Mouse (Mus musculus) testis, adult 2 months (tissue): ENCODE results near the gene Tmem131l. TPM values are rescaled to one million over a fixed set of nuclear protein-coding genes. Genes with fewer than 3 reads are reported as not detected.

Experiments used
- H3K27ac ChIP-seq: fragments of 200-500 bp; 2 replicates; pipeline ENCODE4 v1.5.1; 2012; ENCODE audit warnings: low read depth, low read length; ENCODE audit not compliant: control insufficient read depth, insufficient read depth
- H3K27me3 ChIP-seq: fragments of 200-500 bp; 2 replicates; pipeline ENCODE4 v1.6.1; 2012; ENCODE audit warnings: mild to moderate bottlenecking, low read length, moderate library complexity; ENCODE audit not compliant: control insufficient read depth, insufficient read depth
- H3K36me3 ChIP-seq: fragments of 200-500 bp; 2 replicates; pipeline ENCODE4 v1.6.1; 2012; ENCODE audit warnings: mild to moderate bottlenecking, low read length; ENCODE audit not compliant: control insufficient read depth, insufficient read depth
- H3K4me1 ChIP-seq: fragments of 200-500 bp; 2 replicates; pipeline ENCODE4 v1.6.1; 2012; ENCODE audit warnings: low read length; ENCODE audit not compliant: control insufficient read depth, insufficient read depth
- H3K4me3 ChIP-seq: fragments of 200-500 bp; 2 replicates; pipeline ENCODE4 v1.5.1; 2012; ENCODE audit warnings: low read depth, mild to moderate bottlenecking, low read length, moderate library complexity, mixed read lengths; ENCODE audit not compliant: control insufficient read depth
- CTCF ChIP-seq: fragments of 200-500 bp; IDR thresholded peaks from 2 replicates; pipeline ENCODE4 v1.5.1; 2012; ENCODE audit warnings: low read depth, mild to moderate bottlenecking, inconsistent platforms, low read length, moderate library complexity; ENCODE audit not compliant: control insufficient read depth, insufficient read depth, insufficient replicate concordance
- POLR2A ChIP-seq: fragments of 200-500 bp; IDR thresholded peaks from 2 replicates; pipeline ENCODE4 v1.6.1; 2012; ENCODE audit warnings: low read depth, mild to moderate bottlenecking, inconsistent platforms, low read length, moderate library complexity; ENCODE audit not compliant: control insufficient read depth
- polyA plus RNA-seq: library from polyadenylated mRNA; depleted of rRNA; stranded (reverse); fragments of >200 nt; gene quantifications from 2 replicates; pipeline ENCODE4 v1.2.3, GENCODE M21; 2012

Gene Tmem131l
- polyA plus RNA-seq, 1 experiment, result 58.1 TPM

DNA sequence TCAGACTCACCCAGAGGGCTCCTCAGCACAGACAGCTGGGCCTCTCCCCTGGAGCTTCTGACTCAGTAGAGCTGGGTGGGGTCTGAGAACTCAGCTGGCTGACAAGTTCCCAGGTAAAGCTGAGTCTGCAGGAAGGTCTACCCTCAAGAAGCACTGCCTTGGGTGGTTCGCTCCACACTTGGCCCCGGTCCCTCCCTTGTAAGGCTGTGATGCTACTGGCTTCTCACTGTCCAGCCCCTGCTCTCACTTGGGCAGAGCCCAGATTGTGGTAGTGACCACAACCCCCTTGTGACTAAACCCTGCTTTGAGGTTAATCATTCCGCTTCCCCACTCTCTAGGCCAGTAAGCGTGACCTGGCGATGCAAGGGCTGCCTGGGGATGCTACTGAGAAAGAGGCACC lies 17.3 kb downstream of the Tmem131l start:
- Histone ChIP-seq H3K4me3 (no peak overlapping the region), H3K36me3 (no peaks in the 10 kb centered on the region), H3K27ac (no peak overlapping the region), H3K27me3 (no peaks in the 10 kb centered on the region), H3K4me1 (no peaks in the 10 kb centered on the region)
- TF ChIP-seq POLR2A (no peak), CTCF (no peak)

DNA sequence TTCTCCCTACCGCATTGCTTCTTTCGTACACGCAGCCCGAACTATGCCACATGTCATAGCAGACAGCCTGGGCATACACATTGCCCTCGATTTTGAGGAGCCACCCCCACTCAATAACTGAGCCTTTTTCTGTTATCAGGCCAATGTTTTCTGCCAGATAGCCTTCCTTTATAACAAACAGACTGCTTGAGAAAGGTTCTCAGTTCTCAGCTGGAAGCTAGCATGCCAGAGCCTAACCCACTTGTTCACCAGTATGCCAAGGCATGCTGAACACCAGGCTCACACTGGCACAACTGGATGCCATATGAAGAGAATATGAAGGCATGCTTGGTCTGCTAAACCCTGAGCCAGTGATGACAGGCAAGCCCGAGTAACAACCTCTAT lies 17.8 kb downstream of the Tmem131l start:
- Histone ChIP-seq H3K36me3 (no peaks in the 10 kb centered on the region), H3K27ac (no peak overlapping the region), H3K4me1 (no peaks in the 10 kb centered on the region), H3K27me3 (no peaks in the 10 kb centered on the region), H3K4me3 (no peak overlapping the region)
- TF ChIP-seq POLR2A (no peak), CTCF (no peak)

DNA sequence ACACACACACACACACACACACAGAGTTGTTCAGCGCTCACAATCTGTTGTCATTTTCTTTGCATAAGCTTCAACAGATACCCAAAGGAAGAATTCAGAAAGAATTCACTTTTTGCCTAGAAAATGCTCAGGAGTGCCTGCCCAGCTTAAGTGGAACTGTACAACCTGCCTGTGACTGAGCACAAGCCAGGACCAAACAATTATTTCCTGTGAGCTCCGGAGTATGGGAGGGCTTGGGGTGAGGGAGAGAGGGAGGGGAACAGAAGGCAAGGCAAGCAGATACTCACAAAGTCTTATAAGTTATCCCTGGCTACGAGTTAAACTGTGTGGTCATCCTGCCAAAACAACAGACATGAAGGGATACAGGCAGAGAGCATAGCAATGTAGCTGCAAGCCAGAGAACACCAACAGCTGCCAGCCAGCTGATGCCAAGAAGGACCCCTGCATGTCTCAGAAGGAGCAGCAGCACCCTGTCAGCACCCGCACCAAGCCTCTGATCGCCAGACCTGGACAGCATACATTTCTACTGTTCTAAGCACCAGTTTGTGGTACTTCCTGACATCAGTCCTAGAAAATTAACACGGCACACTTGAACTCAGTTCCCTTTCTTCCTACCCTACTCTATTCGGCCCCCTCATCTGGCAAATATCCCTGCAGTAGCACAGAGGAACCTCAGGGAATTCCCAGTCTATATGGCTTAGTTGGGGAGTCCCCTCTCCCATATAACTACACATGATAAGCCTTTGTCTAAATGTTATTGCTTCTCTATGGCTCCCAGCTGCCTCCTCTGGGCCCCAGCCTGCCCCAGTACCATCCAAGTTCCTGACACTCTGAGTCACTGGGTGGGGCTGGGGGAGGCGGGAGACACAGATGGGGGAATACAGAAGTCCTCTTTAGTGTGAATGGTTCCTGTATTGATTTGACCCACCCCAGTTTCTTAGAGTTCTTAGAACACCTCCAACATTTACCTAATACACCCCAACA lies 18.5 kb downstream of the Tmem131l start:
- no peak overlapping the region for H3K4me3 ChIP-seq
- no peak overlapping the region for H3K27ac ChIP-seq
- TF ChIP-seq CTCF (no peak), POLR2A (no peak)
- no peaks in the 10 kb centered on the region for H3K27me3 ChIP-seq
- H3K4me1 ChIP-seq, result no peaks in the 10 kb centered on the region
- H3K36me3 ChIP-seq, result no peaks in the 10 kb centered on the region

DNA sequence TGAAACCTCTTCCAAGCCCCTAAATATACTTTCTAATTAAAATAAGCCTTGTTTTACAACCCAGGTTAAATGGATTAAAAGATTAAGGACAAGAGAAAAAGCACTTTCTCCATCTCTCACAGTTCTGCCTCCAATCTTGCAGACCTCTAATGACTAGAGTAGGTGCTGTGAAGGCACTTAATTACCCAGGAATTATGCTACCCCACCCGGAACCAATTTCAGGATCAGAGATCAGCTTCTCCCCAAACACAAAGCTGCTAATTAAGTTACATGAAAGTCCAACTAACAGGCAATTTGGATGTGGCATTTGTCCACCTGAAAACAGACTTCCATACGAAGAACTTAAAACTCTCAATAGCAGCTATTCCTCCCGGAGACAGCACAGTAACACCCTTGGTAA lies 19.4 kb downstream of the Tmem131l start:
- Histone ChIP-seq H3K27ac (no peak overlapping the region), H3K36me3 (no peaks in the 10 kb centered on the region), H3K27me3 (no peaks in the 10 kb centered on the region), H3K4me1 (no peaks in the 10 kb centered on the region), H3K4me3 (no peak overlapping the region)
- no peak for TF ChIP-seq POLR2A
- TF ChIP-seq CTCF, result no peak

DNA sequence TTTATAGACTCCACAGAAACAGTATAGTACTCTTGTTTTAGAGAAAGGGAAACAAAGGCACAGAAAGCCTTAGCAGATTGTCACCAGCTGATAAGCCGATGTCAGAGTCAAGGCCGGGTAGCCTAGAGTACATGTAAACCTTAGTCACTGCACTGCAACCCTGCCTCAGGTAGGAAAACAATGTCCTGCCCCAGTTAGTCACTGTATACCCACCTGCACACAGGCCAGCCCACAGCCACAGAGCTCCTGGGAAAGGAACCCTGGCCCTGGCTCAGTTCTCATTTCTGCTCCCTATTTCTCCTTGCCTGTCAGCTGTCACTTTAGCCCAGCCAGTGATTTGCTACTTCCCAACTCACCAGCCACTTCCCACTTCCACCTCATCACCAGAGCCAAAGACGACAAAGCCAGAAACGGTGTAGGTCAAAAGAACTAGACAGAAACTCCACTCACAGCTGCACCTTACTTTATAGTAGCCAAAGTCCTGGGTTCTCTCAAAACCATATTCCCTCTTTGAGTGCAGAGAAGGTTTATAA lies 24.4 kb downstream of the Tmem131l start:
- no peak for TF ChIP-seq POLR2A
- H3K27ac ChIP-seq, result no peak overlapping the region
- no peaks in the 10 kb centered on the region for H3K36me3 ChIP-seq
- no peaks in the 10 kb centered on the region for H3K27me3 ChIP-seq
- no peaks in the 10 kb centered on the region for H3K4me1 ChIP-seq
- H3K4me3 ChIP-seq, result no peak overlapping the region

DNA sequence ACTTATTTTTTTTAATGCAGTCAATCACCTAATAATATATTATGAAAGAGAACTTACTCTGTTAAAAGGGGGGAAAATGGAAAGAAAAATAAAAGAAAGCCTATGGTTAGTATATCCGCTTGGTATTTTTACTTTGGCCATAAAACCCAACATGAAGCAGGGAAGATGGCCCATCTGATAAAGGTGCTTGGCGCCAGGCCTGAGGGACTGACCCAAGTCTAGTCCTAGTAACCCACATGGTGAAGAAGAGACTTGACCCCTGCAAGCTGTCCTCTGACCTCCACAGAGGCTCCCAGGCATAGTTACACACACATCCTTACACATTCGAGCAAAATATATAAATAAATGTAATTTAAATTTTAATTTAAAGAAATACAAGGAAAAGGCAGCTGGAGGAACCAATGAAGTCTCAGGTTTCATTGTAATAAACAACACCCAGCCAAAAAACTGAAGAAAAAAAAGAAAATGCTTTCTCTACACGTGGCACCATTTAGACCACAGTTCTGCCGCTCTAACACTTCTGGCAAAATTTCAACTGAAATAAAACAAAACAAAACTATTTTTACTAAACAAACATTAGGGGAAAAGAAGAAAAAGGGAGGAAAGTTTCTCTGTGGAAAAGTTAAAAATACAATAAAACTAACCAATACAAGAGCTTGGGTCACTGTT lies 28.8 kb downstream of the Tmem131l start:
- Histone ChIP-seq H3K36me3 (no peaks in the 10 kb centered on the region), H3K4me1 (no peaks in the 10 kb centered on the region), H3K27ac (no peak overlapping the region), H3K27me3 (no peaks in the 10 kb centered on the region), H3K4me3 (no peak overlapping the region)
- no peak for TF ChIP-seq CTCF
- no peak for TF ChIP-seq POLR2A

DNA sequence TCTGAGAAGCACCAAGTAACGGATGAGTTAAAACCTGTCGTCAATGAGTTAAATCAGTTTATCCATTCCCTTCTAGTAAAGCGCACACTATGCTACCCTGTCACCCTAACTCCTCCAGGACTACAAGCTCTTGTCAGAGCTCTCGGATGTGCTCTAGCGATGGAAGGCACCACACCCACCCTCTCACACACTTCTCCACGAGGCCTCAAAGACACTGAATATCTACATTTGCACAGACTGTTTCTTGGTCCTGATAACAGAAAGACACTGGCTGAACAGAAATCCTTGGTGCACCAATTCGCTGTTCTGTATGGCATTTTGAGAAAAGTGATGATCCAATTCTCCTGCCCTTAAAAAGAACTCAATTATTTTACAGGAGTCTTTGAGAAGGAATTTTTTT lies 34.0 kb downstream of the Tmem131l start:
- Histone ChIP-seq H3K36me3 (no peaks in the 10 kb centered on the region), H3K27ac (no peak overlapping the region), H3K4me1 (no peaks in the 10 kb centered on the region), H3K27me3 (no peaks in the 10 kb centered on the region), H3K4me3 (no peak overlapping the region)
- no peak for TF ChIP-seq CTCF
- no peak for TF ChIP-seq POLR2A
